Comparison of ENCODE assay signal across 8 mouse cellular contexts in genomic region chr19:56255506-56255905, GRCm38 (mm10). TPM values are rescaled to one million over a fixed set of nuclear protein-coding genes. Genes with fewer than 3 reads are reported as not detected.
DNase-seq lines count a peak whose midpoint lies in the region; ATAC-seq and TF ChIP-seq lines count a peak whose summit lies in the region.
"Had no signal": no experiment of that assay in that cellular context is flagged by ENCODE, and none has a peak within 500 bp of the region (broad histone marks: within the 10 kb centered on the region; RNA-seq: fewer than 3 reads in every experiment).

No protein-coding gene starts in this region.

- 22% methylated on average over 3 of the region's 3 CpGs for WGBS in kidney, adult 2 months
- 19% methylated on average over 3 of the region's 3 CpGs for WGBS in midbrain, postnatal 0 days

- H3K36me3 ChIP-seq in kidney, adult 2 months (ENCODE audit: control insufficient read depth, insufficient read depth, low read length): no peaks in the 10 kb centered on the region
- no peaks in the 10 kb centered on the region for H3K36me3 ChIP-seq in ES-Bruce4 (ENCODE audit: control insufficient read depth, insufficient read depth, low read length, poor library complexity, severe bottlenecking)
- no peaks in the 10 kb centered on the region for H3K36me3 ChIP-seq in midbrain, postnatal 0 days (ENCODE audit: insufficient read depth, low read length)

- peak; percentile 28; the same call in 1 of the 2 replicates for TF ChIP-seq CTCF in kidney, adult 2 months (conservative IDR thresholded peaks at IDR 0.05; ENCODE audit: insufficient read depth, insufficient read length, low read depth, low read length)
- peak; percentile 6 for TF ChIP-seq CTCF in ES-Bruce4 (IDR thresholded peaks at IDR 0.05; ENCODE audit: low read depth, low read length)
- TF ChIP-seq CTCF in midbrain, postnatal 0 days (IDR thresholded peaks at IDR 0.05): peak; percentile 98

- no peak overlapping the region for H3K27ac ChIP-seq in kidney, adult 2 months (ENCODE audit: insufficient read depth, low read depth, low read length)
- H3K27ac ChIP-seq in ES-Bruce4 (ENCODE audit: insufficient read depth, low read length): no peak overlapping the region
- no peak overlapping the region for H3K27ac ChIP-seq in midbrain, postnatal 0 days (ENCODE audit: low read depth, low read length)
- H3K27ac ChIP-seq: macrophage had no signal

- no peak for TF ChIP-seq POLR2A in kidney, adult 2 months (IDR thresholded peaks at IDR 0.05; ENCODE audit: low read depth, low read length)
- no peak for TF ChIP-seq POLR2A in ES-Bruce4 (IDR thresholded peaks at IDR 0.05; ENCODE audit: insufficient read depth, low read length)

- ATAC-seq in midbrain, postnatal 0 days (ENCODE audit: low FRiP score): no peak

- H3K9ac ChIP-seq in ES-Bruce4 (ENCODE audit: low read depth, poor library complexity, severe bottlenecking): no peak overlapping the region
- H3K9ac ChIP-seq in midbrain, postnatal 0 days (replicated peaks; ENCODE audit: low read length, poor library complexity, severe bottlenecking): no peak overlapping the region

- H3K27me3 ChIP-seq in kidney, adult 2 months (replicated peaks; ENCODE audit: control insufficient read depth, insufficient read depth, low read length): no peaks in the 10 kb centered on the region
- H3K27me3 ChIP-seq in ES-Bruce4 (ENCODE audit: control insufficient read depth, insufficient read depth, low read length, poor library complexity, severe bottlenecking): no peaks in the 10 kb centered on the region
- H3K27me3 ChIP-seq in midbrain, postnatal 0 days (ENCODE audit: insufficient read depth, low read length): no peaks in the 10 kb centered on the region

- H3K9me3 ChIP-seq in ES-Bruce4 (replicated peaks; ENCODE audit: control insufficient read depth, insufficient read depth, low read length, poor library complexity, severe bottlenecking): 0 out of 2 replicates have a peak, but pooled peaks cover 2% of the 10 kb centered on the region
- H3K9me3 ChIP-seq in midbrain, postnatal 0 days (ENCODE audit: low read length): no peaks in the 10 kb centered on the region

- DNase-seq in kidney, adult 2 months: peak; percentile 43
- no peak for DNase-seq in kidney, adult 11 months
- peak; percentile 46 for DNase-seq in A20 (ENCODE audit: low read depth, low spot score)
- DNase-seq in embryo, embryonic 9.5 days (ENCODE audit: extremely low spot score): peak; percentile 67
- DNase-seq in midbrain, postnatal 0 days (ENCODE audit: low spot score): peak; percentile 81
- DNase-seq in natural killer cell, adult 2 months (ENCODE audit: low spot score in 2 of 2): no peak

- H3K4me3 ChIP-seq in kidney, adult 2 months (ENCODE audit: insufficient read depth, low read depth, low read length): no peak overlapping the region
- no peak overlapping the region for H3K4me3 ChIP-seq in ES-Bruce4 (ENCODE audit: low read depth, low read length)
- no peak overlapping the region for H3K4me3 ChIP-seq in midbrain, postnatal 0 days (ENCODE audit: low read depth, low read length)

- no peaks in the 10 kb centered on the region for H3K4me1 ChIP-seq in kidney, adult 2 months (ENCODE audit: control insufficient read depth, insufficient read depth, low read length)
- no peaks in the 10 kb centered on the region for H3K4me1 ChIP-seq in ES-Bruce4 (ENCODE audit: control insufficient read depth, insufficient read depth, low read length)
- no peaks in the 10 kb centered on the region for H3K4me1 ChIP-seq in midbrain, postnatal 0 days (ENCODE audit: insufficient read depth, low read length)

- H3K4me2 ChIP-seq in midbrain, postnatal 0 days (ENCODE audit: low read depth, low read length, poor library complexity, severe bottlenecking): no peak overlapping the region

- TF ChIP-seq EP300 in ES-Bruce4 (IDR thresholded peaks at IDR 0.05; ENCODE audit: insufficient read depth, low read depth, low read length): no peak

RNA-seq across cellular contexts. Expression of gene Habp2, which starts 31.4 kb away (rescaled TPM):
- polyA plus RNA-seq in kidney, adult 2 months (2012; rRNA removed): 303 and 362 TPM in 2 replicates
- polyA plus RNA-seq in ES-Bruce4 (2011; ENCODE audit: insufficient read depth, insufficient read length, low read depth, missing spikeins): not detected in 2 replicates
- total RNA-seq in midbrain, postnatal 0 days (2014; rRNA removed): not detected in 2 replicates
- 0.06 and 0.12 TPM in 2 replicates for polyA plus RNA-seq in midbrain, postnatal 0 days (2015; fragmentation: Nextera tagmentation; extraction: Ambion mirVana)
- polyA plus RNA-seq: macrophage had no signal

Comparison
In these comparisons a context has a peak if more than half of its experiments do, and no peak if none do; other contexts are left out.
1. DNase-seq: peak in kidney, adult 2 months (single experiment), A20 (single experiment), embryo, embryonic 9.5 days (single experiment) and midbrain, postnatal 0 days (single experiment); none in kidney, adult 11 months (single experiment) and natural killer cell, adult 2 months (0 of 2).
2. CTCF ChIP-seq: peak in every context shown above with its lines; median percentile 98 in midbrain, postnatal 0 days; 28 in kidney, adult 2 months; 6 in ES-Bruce4.
3. RNA of gene Habp2, which starts 31.4 kb away (polyA plus RNA-seq): 303 to 362 TPM in kidney, adult 2 months; 0.06 to 0.12 TPM in midbrain, postnatal 0 days and not detected in ES-Bruce4; every median in the first group is over 100 times any median in the second.